Mouse (Mus musculus) cerebellum, postnatal 14 days (tissue): ENCODE results near the gene Aqp9.

Experiments
- DNase-seq, 2 experiments: peaks; one replicate each; pipeline ENCODE4 v3.0.0; 2021; ENCODE audit warnings: mixed read lengths in 2 of 2

Gene Aqp9

DNA sequence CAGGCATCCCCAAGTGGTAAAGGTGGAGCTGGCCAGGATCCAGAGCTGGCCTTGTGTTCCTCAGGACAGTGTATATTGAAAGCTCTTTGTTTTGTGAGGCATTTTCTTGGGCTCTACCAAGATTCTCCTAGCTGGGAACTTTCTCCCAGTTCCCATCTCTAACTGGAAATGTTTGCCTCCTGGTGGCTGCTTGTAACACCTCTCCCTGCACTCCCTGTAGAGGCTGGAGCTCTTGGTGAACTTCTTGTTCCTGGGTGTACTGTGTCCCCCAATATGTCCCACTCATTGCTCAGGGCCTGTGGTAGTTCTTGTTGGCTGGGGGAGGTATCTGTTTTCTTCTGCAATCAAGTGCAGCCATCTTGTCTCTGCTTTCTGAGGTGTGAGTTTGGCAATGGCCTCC lies 104.9 kb downstream of the Aqp9 start:
- DNase-seq: peak in 1 of 2 experiments; percentile 23

GRCm38 (mm10) chr9:71062976-71063375 lies 105.5 kb downstream of the Aqp9 start:
- DNase-seq: no peak

GRCm38 (mm10) chr9:71062301-71062700 lies 106.2 kb downstream of the Aqp9 start:
- DNase-seq: peak in 1 of 2 experiments; percentile 27
